ENCODE assay signal across 24 mouse cellular contexts in the genomic region with DNA sequence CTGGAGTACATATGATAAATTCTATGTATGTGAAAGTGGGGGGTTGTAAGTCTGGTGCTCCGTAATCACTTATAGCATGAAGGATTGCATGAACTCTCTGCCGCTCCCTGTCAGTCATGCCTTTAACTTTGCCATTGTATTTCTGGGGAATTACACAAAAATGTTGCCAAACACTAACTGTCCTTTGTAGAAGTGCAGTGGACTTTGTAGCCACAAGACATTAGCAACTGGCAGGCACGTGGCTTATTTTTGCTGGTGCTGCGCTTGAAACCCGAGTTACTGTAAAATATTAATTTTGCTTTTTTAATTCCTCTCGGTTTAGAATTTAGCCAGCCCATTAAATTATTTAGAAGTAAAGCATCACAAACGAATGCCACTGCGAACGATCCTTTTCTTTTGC. TPM values are rescaled to one million over a fixed set of nuclear protein-coding genes. Genes with fewer than 3 reads are reported as not detected.
A peak's percentile ranks its signal among the peaks of the same experiment; 100 is the strongest.
DNase-seq lines count a peak whose midpoint lies in the region; ATAC-seq and TF ChIP-seq lines count a peak whose summit lies in the region.
"Had no signal": no experiment of that assay in that cellular context is flagged by ENCODE, and none has a peak within 500 bp of the region (broad histone marks: within the 10 kb centered on the region; RNA-seq: fewer than 3 reads in every experiment).

No protein-coding gene starts in this region.

- no peaks in the 10 kb centered on the region for H3K4me1 ChIP-seq in liver, adult 2 months (ENCODE audit: control insufficient read depth, insufficient read depth, low read length)
- H3K4me1 ChIP-seq in liver, postnatal 0 days (ENCODE audit: insufficient read depth) = no peaks in the 10 kb centered on the region; the same call in 1 of the 2 replicates

- H3K9me3 ChIP-seq in liver, postnatal 0 days (ENCODE audit: low read length) = no peaks in the 10 kb centered on the region
- H3K9me3 ChIP-seq: embryonic facial prominence, embryonic 10.5 days; forebrain, embryonic 13.5 days; heart, embryonic 10.5 days; hindbrain, embryonic 12.5 days had no signal

- H3K27me3 ChIP-seq in liver, adult 2 months (ENCODE audit: control insufficient read depth, insufficient read depth, low read length) = no peaks in the 10 kb centered on the region
- peaks cover 28% of the 10 kb centered on the region for H3K27me3 ChIP-seq in liver, postnatal 0 days (ENCODE audit: insufficient read depth, low read length)

- no peak overlapping the region for H3K4me2 ChIP-seq in liver, postnatal 0 days (ENCODE audit: low read depth, low read length)
- H3K4me2 ChIP-seq: forebrain, embryonic 13.5 days; hindbrain, embryonic 12.5 days had no signal

- no peaks in the 10 kb centered on the region for H3K79me2 ChIP-seq in liver, adult 2 months (ENCODE audit: control insufficient read depth, insufficient read depth, low read length)

- no peak for TF ChIP-seq CTCF in liver, adult 2 months (IDR thresholded peaks at IDR 0.05; ENCODE audit: low read depth, low read length)
- no peak for TF ChIP-seq CTCF in liver, postnatal 0 days (IDR thresholded peaks at IDR 0.05; ENCODE audit: low read depth)
- TF ChIP-seq CTCF in left cerebral cortex, adult 2 months (IDR thresholded peaks at IDR 0.05) = no peak

- DNase-seq in heart, adult 11 months = peak; percentile 40
- DNase-seq in heart, adult 8-10 months (ENCODE audit: low spot score) = no peak
- DNase-seq in liver, adult 2 months (ENCODE audit: extremely low read depth, low read depth, low spot score) = peak; percentile 61
- no peak for DNase-seq in liver, postnatal 0 days
- DNase-seq in kidney, postnatal 25 days = peak; percentile 63 to 70
- no peak for DNase-seq in right cerebral cortex, postnatal 4 days
- DNase-seq in left cerebral cortex, adult 2 months (ENCODE audit: extremely low spot score in 1 of 2, low spot score in 2 of 2) = no peak
- DNase-seq: adrenal gland, adult 8-10 months; adrenal gland, postnatal 36 days; B cell, adult 2 months; cerebellum, adult 2 months; cerebellum, postnatal 10 days; forebrain, postnatal 0 days; gastrocnemius, adult 2 months; gastrocnemius, postnatal 25 days; heart, postnatal 10 days; heart, postnatal 4 days had no signal

- TF ChIP-seq EP300 in liver, postnatal 0 days (IDR thresholded peaks at IDR 0.05; ENCODE audit: low read depth) = no peak

- intact Hi-C loops in left cerebral cortex, adult 2 months (cut with DNase I) = no loop called here

- 72% methylated on average over 9 of the region's 9 CpGs for WGBS in liver, adult 2 months
- 73% methylated on average over 9 of the region's 9 CpGs for WGBS in liver, postnatal 0 days (ENCODE audit: insufficient replicate concordance)

- no peak overlapping the region for H3K4me3 ChIP-seq in liver, adult 2 months (ENCODE audit: insufficient read depth, low read depth, low read length)
- no peak overlapping the region for H3K4me3 ChIP-seq in liver, postnatal 0 days (ENCODE audit: low read depth, low read length)
- H3K4me3 ChIP-seq in left cerebral cortex, adult 2 months = no peak overlapping the region
- H3K4me3 ChIP-seq: embryonic facial prominence, embryonic 10.5 days; forebrain, embryonic 13.5 days; gastrocnemius, adult 2 months; heart, embryonic 10.5 days; hindbrain, embryonic 12.5 days had no signal

- no peak overlapping the region for H3K9ac ChIP-seq in liver, adult 2 months (ENCODE audit: low read depth, low read length)
- H3K9ac ChIP-seq in liver, postnatal 0 days (replicated peaks) = no peak overlapping the region
- H3K9ac ChIP-seq: forebrain, embryonic 13.5 days; forebrain, postnatal 0 days; hindbrain, embryonic 12.5 days had no signal

- no peaks in the 10 kb centered on the region for H3K36me3 ChIP-seq in liver, adult 2 months (ENCODE audit: control insufficient read depth, insufficient read depth, low read length)
- H3K36me3 ChIP-seq in liver, postnatal 0 days (replicated peaks; ENCODE audit: insufficient read depth, low read length) = no peaks in the 10 kb centered on the region
- H3K36me3 ChIP-seq: embryonic facial prominence, embryonic 10.5 days; G1E; heart, embryonic 10.5 days; hindbrain, embryonic 12.5 days had no signal

- H3K27ac ChIP-seq in liver, adult 2 months (replicated peaks; ENCODE audit: insufficient read depth, low read depth, low read length) = no peak overlapping the region
- H3K27ac ChIP-seq in liver, postnatal 0 days (ENCODE audit: low read depth) = no peak overlapping the region
- no peak overlapping the region for H3K27ac ChIP-seq in left cerebral cortex, adult 2 months
- H3K27ac ChIP-seq: embryonic facial prominence, embryonic 10.5 days; forebrain, embryonic 13.5 days; gastrocnemius, adult 2 months; heart, embryonic 10.5 days; hindbrain, embryonic 12.5 days had no signal

- no peak for ATAC-seq in liver, postnatal 0 days
- ATAC-seq: CD4-positive, CD25-positive, alpha-beta regulatory T cell, adult 4 months; forebrain, embryonic 13.5 days; forebrain, postnatal 0 days had no signal

- no peak for TF ChIP-seq POLR2A in liver, adult 2 months (IDR thresholded peaks at IDR 0.05; ENCODE audit: extremely low read depth, insufficient read depth, low read length)

RNA-seq across cellular contexts. Expression of a gene that starts 2.4 kb away (rescaled TPM):
- total RNA-seq in heart, adult 8-10 months (2022) = under 1 TPM in 3 of 4 experiments, not detected in 1; 0.05 to 0.09 (median 0.06) TPM
- total RNA-seq in liver, adult 2 months (2014; rRNA removed) = 0.07 TPM in 1 of 2 replicates, not detected in the other
- not detected in 2 replicates for polyA plus RNA-seq in liver, adult 2 months (2012; rRNA removed)
- 0.05 and 0.08 TPM in 2 replicates for polyA plus RNA-seq in liver, postnatal 0 days (2015; fragmentation: Nextera tagmentation; extraction: Ambion mirVana)
- total RNA-seq in left cerebral cortex, adult 2 months (2021) = 1 to 10 TPM; 4.2 to 4.9 TPM
- total RNA-seq: granulocyte monocyte progenitor cell, adult 5-6 weeks had no signal
- polyA plus RNA-seq: CD4-positive, CD25-positive, alpha-beta regulatory T cell, adult 4 months; G1E had no signal

Comparison
In these comparisons a context has a peak if more than half of its experiments do, and no peak if none do; other contexts are left out.
1. DNase-seq: peak in heart, adult 11 months (single experiment), liver, adult 2 months (single experiment) and kidney, postnatal 25 days (2 of 2); none in heart, adult 8-10 months (single experiment), liver, postnatal 0 days (single experiment), right cerebral cortex, postnatal 4 days (single experiment) and left cerebral cortex, adult 2 months (0 of 2).